Mouse (Mus musculus) intestine, postnatal 0 days (tissue): ENCODE results near the gene Nme3. TPM values are rescaled to one million over a fixed set of nuclear protein-coding genes. Genes with fewer than 3 reads are reported as not detected.
"Not testable (repeated sequence)": the region's sequence is repeated elsewhere in the genome, so short reads cannot be mapped to it uniquely, and the experiment has no call there.

ENCODE experiments used
- ATAC-seq: fragments of 200-750 bp; cut with Nextera tagmentation; 2 replicates; pipeline ENCODE4 v1.8.0; 2017; ENCODE audit warnings: mild to moderate bottlenecking, moderate TSS enrichment, moderate library complexity
- H3K27ac ChIP-seq: fragments of 300-500 bp; sonication (generic); 2 replicates; pipeline ENCODE4 v1.5.1; 2014; ENCODE audit warnings: mild to moderate bottlenecking, low read depth, low read length, moderate library complexity
- H3K27me3 ChIP-seq: fragments of 300-500 bp; sonication (generic); replicated peaks from 2 replicates; pipeline ENCODE4 v1.6.1; 2014; ENCODE audit warnings: low read length, mixed read lengths; ENCODE audit not compliant: control insufficient read depth, insufficient read depth
- H3K36me3 ChIP-seq: fragments of 300-500 bp; sonication (generic); 2 replicates; pipeline ENCODE4 v1.6.1; 2014; ENCODE audit warnings: mild to moderate bottlenecking, moderate library complexity; ENCODE audit not compliant: control insufficient read depth, insufficient read depth
- H3K4me1 ChIP-seq: fragments of 300-500 bp; sonication (generic); replicated peaks from 2 replicates; pipeline ENCODE4 v1.6.1; 2014; ENCODE audit warnings: antibody characterized with exemption, low read length, mixed read lengths; ENCODE audit not compliant: control insufficient read depth, insufficient read depth
- H3K4me2 ChIP-seq: fragments of 300-500 bp; sonication (generic); replicated peaks from 2 replicates; pipeline ENCODE4 v1.6.1; 2014; ENCODE audit warnings: low read depth, mild to moderate bottlenecking, moderate library complexity
- H3K4me3 ChIP-seq: fragments of 300-500 bp; sonication (generic); 2 replicates; pipeline ENCODE4 v1.5.1; 2014; ENCODE audit warnings: low read depth, low read length
- H3K9ac ChIP-seq: fragments of 300-500 bp; sonication (generic); 2 replicates; pipeline ENCODE4 v1.6.1; 2014; ENCODE audit warnings: mild to moderate bottlenecking, low read depth, low read length
- H3K9me3 ChIP-seq: fragments of 300-500 bp; sonication (generic); 2 replicates; pipeline ENCODE4 v1.6.1; 2016; ENCODE audit warnings: mixed run types; ENCODE audit not compliant: control insufficient read depth
- CTCF ChIP-seq: sonication (generic); IDR thresholded peaks from 2 replicates; pipeline ENCODE4 v1.5.1; 2016; ENCODE audit warnings: low read depth, mild to moderate bottlenecking, control low read depth, antibody characterized with exemption, moderate library complexity
- WGBS: fragments of 180-500 bp; shearing (Covaris S2); extraction: QIAGEN DNeasy Blood & Tissue Kit; methylation state at CpG from one replicate; pipeline ENCODE4 v1.1.7; 2014; 5-methylcytosine and 5-hydroxymethylcytosine counted together
- polyA plus RNA-seq: library from polyadenylated mRNA; unstranded; fragments of >200 nt; fragmentation: Nextera tagmentation; extraction: Ambion mirVana; gene quantifications from 2 replicates; pipeline ENCODE4 v1.2.1, GENCODE M21; 2015

Gene Nme3
- polyA plus RNA-seq, 1 experiment from 2014 or later: 47.4 TPM

GRCm38 (mm10) chr17:24936259-24937237 lies 40.2 kb downstream of the Nme3 start, which contains the start of gene Mapk8ip3:
TSS of gene Mapk8ip3 (minus strand) at chr17:24936977.
- Histone ChIP-seq H3K4me3 (peak within 1 kb of the TSS; percentile 71), H3K9me3 (no peaks in the 10 kb centered on the region), H3K27ac (peak within 1 kb of the TSS; percentile 66), H3K9ac (peak within 1 kb of the TSS; percentile 67), H3K27me3 (no peaks in the 10 kb centered on the region), H3K4me2 (peak within 1 kb of the TSS; percentile 88), H3K4me1 (no peaks in the 10 kb centered on the region; the same call in 1 of the 2 replicates), H3K36me3 (no peaks in the 10 kb centered on the region)
- peak; percentile 70 for TF ChIP-seq CTCF
- WGBS: under 1% methylated on average over 77 of the region's 78 CpGs
- peak; percentile 96 for ATAC-seq

- H3K4me2 ChIP-seq: peak overlapping the region; percentile 88
- no peaks in the 10 kb centered on the region for H3K27me3 ChIP-seq
- H3K4me3 ChIP-seq: peak overlapping the region; percentile 71
- no peak for ATAC-seq
- peak overlapping the region; percentile 67; the same call in 1 of the 2 replicates for H3K9ac ChIP-seq
- no peaks in the 10 kb centered on the region; the same call in 1 of the 2 replicates for H3K4me1 ChIP-seq
- H3K36me3 ChIP-seq: no peaks in the 10 kb centered on the region
- H3K9me3 ChIP-seq: no peaks in the 10 kb centered on the region
- peak; percentile 31; the same call in 1 of the 2 replicates for TF ChIP-seq CTCF
- WGBS: 48% methylated on average over 6 of the region's 6 CpGs
- peak overlapping the region; percentile 66; the same call in 1 of the 2 replicates for H3K27ac ChIP-seq
Measured at GRCm38 (mm10) chr17:24937266-24937665, 41.0 kb downstream of the Nme3 start.

- not testable (repeated sequence) for H3K27ac ChIP-seq, H3K4me2 ChIP-seq, H3K4me3 ChIP-seq, H3K4me1 ChIP-seq, H3K9ac ChIP-seq, H3K27me3 ChIP-seq, H3K9me3 ChIP-seq
- 8% methylated on average over 2 of the region's 2 CpGs for WGBS
- TF ChIP-seq CTCF: peak; percentile 78
- peaks cover 42% of the 10 kb centered on the region for H3K36me3 ChIP-seq
- peak; percentile 58; the same call in 1 of the 2 replicates for ATAC-seq
Measured at GRCm38 (mm10) chr17:24942453-24942852, 46.2 kb downstream of the Nme3 start.

GRCm38 (mm10) chr17:24943036-24943435 lies 46.7 kb downstream of the Nme3 start:
- Histone ChIP-seq H3K36me3 (peaks cover 47% of the 10 kb centered on the region), H3K27ac (no peak overlapping the region), H3K9me3 (no peaks in the 10 kb centered on the region), H3K4me1 (no peaks in the 10 kb centered on the region), H3K4me3 (no peak overlapping the region), H3K4me2 (no peak overlapping the region), H3K27me3 (no peaks in the 10 kb centered on the region), H3K9ac (no peak overlapping the region)
- ATAC-seq: no peak
- no peak for TF ChIP-seq CTCF
- WGBS: 91% methylated on average over 7 of the region's 7 CpGs

- H3K27me3 ChIP-seq, H3K4me1 ChIP-seq, H3K4me2 ChIP-seq, H3K9ac ChIP-seq, H3K9me3 ChIP-seq, H3K4me3 ChIP-seq, ATAC-seq, H3K27ac ChIP-seq: not testable (repeated sequence)
- H3K36me3 ChIP-seq: peaks cover 52% of the 10 kb centered on the region
- 93% methylated on average over 1 of the region's 1 CpGs for WGBS
Measured at GRCm38 (mm10) chr17:24943589-24943988, 47.3 kb downstream of the Nme3 start.

Other genes with a start within 250 kb of the Nme3 start
- gene Slc9a3r2, start 246.2 kb upstream of the Nme3 start, polyA plus RNA-seq: 26.5 and 30.1 TPM in 2 replicates
- gene Npw, start 238.0 kb upstream of the Nme3 start, polyA plus RNA-seq: 0.20 TPM in 1 of 2 replicates, not detected in the other
- gene Zfp598, start 226.8 kb upstream of the Nme3 start, polyA plus RNA-seq: 13.4 and 13.5 TPM in 2 replicates
- 6.0 and 6.2 TPM in 2 replicates for gene Syngr3, start 206.5 kb upstream of the Nme3 start, polyA plus RNA-seq
- 42.0 and 42.2 TPM in 2 replicates for gene Gfer, start 200.3 kb upstream of the Nme3 start, polyA plus RNA-seq
- 32.4 and 38.0 TPM in 2 replicates for gene Noxo1, start 200.3 kb upstream of the Nme3 start, polyA plus RNA-seq
- gene Tbl3, start 188.8 kb upstream of the Nme3 start, polyA plus RNA-seq: 23.8 and 25.2 TPM in 2 replicates
- not detected in 2 replicates for gene Rnf151, start 178.4 kb upstream of the Nme3 start, polyA plus RNA-seq
- gene Rps2, start 178.4 kb upstream of the Nme3 start, polyA plus RNA-seq: 757 and 776 TPM in 2 replicates
- gene Ndufb10, start 172.0 kb upstream of the Nme3 start, polyA plus RNA-seq: 406 and 413 TPM in 2 replicates
- 0.27 TPM in 1 of 2 replicates, not detected in the other for gene Rpl3l, start 168.7 kb upstream of the Nme3 start, polyA plus RNA-seq
- 47.4 and 47.8 TPM in 2 replicates for gene Msrb1, start 159.9 kb upstream of the Nme3 start, polyA plus RNA-seq
- 0.25 and 0.47 TPM in 2 replicates for gene Hs3st6, start 143.5 kb upstream of the Nme3 start, polyA plus RNA-seq
- gene Meiob, start 92.2 kb upstream of the Nme3 start, polyA plus RNA-seq: 0.08 and 0.10 TPM in 2 replicates
- gene Hagh, start 56.4 kb upstream of the Nme3 start, polyA plus RNA-seq: 104 and 105 TPM in 2 replicates
- 165 and 195 TPM in 2 replicates for gene Fahd1, start 46.1 kb upstream of the Nme3 start, polyA plus RNA-seq
- 17.2 and 18.3 TPM in 2 replicates for gene Igfals, start 30.5 kb upstream of the Nme3 start, polyA plus RNA-seq
- 48.0 and 53.5 TPM in 2 replicates for gene Nubp2, start 10.2 kb upstream of the Nme3 start, polyA plus RNA-seq
- 42.3 and 43.4 TPM in 2 replicates for gene Spsb3, start 9.9 kb upstream of the Nme3 start, polyA plus RNA-seq
- 16.7 and 18.5 TPM in 2 replicates for gene Eme2, start 1.4 kb upstream of the Nme3 start, polyA plus RNA-seq
- 132 and 141 TPM in 2 replicates for gene Mrps34, start 1.4 kb upstream of the Nme3 start, polyA plus RNA-seq
- gene Mapk8ip3, start 40.5 kb downstream of the Nme3 start, polyA plus RNA-seq: 5.3 and 6.6 TPM in 2 replicates
- gene Jpt2, start 64.2 kb downstream of the Nme3 start, polyA plus RNA-seq: 35.7 and 36.0 TPM in 2 replicates
- 2.5 and 2.7 TPM in 2 replicates for gene Cramp1l, start 119.3 kb downstream of the Nme3 start, polyA plus RNA-seq
- 2.9 and 3.6 TPM in 2 replicates for gene Ift140, start 119.6 kb downstream of the Nme3 start, polyA plus RNA-seq
- 14.5 and 15.8 TPM in 2 replicates for gene Tmem204, start 187.1 kb downstream of the Nme3 start, polyA plus RNA-seq
- 7.6 and 8.7 TPM in 2 replicates for gene Telo2, start 219.5 kb downstream of the Nme3 start, polyA plus RNA-seq
- 0.25 and 0.27 TPM in 2 replicates for gene Ptx4, start 224.3 kb downstream of the Nme3 start, polyA plus RNA-seq
- 18.5 and 21.7 TPM in 2 replicates for gene Clcn7, start 236.9 kb downstream of the Nme3 start, polyA plus RNA-seq